Mouse (Mus musculus): ENCODE measurements around the gene Ablim2.

DNA sequence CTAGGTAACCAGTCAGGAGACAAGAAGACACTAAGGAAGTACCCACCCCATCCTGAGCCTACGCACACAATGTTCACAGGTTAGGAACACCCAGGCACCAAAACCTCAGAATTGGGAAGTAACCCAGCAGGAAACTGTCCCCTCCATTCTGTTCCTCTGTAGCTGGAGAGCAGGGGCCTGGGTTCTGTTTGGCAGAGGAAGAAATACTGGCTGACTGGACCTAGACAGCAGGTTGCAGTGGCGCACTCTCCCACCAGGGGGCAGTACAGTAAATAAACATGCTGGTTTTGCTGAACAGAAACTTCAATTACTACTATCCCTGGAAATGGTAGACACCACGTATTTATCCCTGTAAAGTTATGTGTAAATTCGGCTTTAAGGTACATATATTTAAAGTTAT is 10.8 kb upstream of the Ablim2 start:
- TF ChIP-seq POLR2A (IDR thresholded peaks at IDR 0.05; ENCODE audit: borderline replicate concordance, extremely low read depth, insufficient read depth, insufficient read length, poor library complexity, severe bottlenecking) (no peak), CTCF (IDR thresholded peaks at IDR 0.05; ENCODE audit: borderline replicate concordance, extremely low read depth, insufficient read depth, insufficient read length) (peak; percentile 90)

Measured in brain, embryonic 14.5 days (tissue).